Mouse (Mus musculus) neural tube, embryonic 14.5 days (tissue): ENCODE measurements around the gene Aplnr. TPM values are rescaled to one million over a fixed set of nuclear protein-coding genes. Genes with fewer than 3 reads are reported as not detected.

Source experiments
- ATAC-seq: fragments of 200-750 bp; cut with Nextera tagmentation; 2 replicates; pipeline ENCODE4 v1.8.0; 2017; ENCODE audit warnings: low read depth, mild to moderate bottlenecking, moderate TSS enrichment, moderate library complexity
- H3K27ac ChIP-seq: fragments of 300-500 bp; sonication (generic); 2 replicates; pipeline ENCODE4 v1.5.1; 2014; ENCODE audit warnings: low read depth, mild to moderate bottlenecking, control low read depth, low read length, moderate library complexity, mixed read lengths
- H3K27me3 ChIP-seq: fragments of 300-500 bp; sonication (generic); 2 replicates; pipeline ENCODE4 v1.6.1; 2014; ENCODE audit warnings: low read length; ENCODE audit not compliant: control insufficient read depth, insufficient read depth
- H3K36me3 ChIP-seq: fragments of 300-500 bp; sonication (generic); 2 replicates; pipeline ENCODE4 v1.6.1; 2014; ENCODE audit warnings: low read length, mixed read lengths; ENCODE audit not compliant: control insufficient read depth, insufficient read depth
- H3K4me1 ChIP-seq: fragments of 300-500 bp; sonication (generic); 2 replicates; pipeline ENCODE4 v1.6.1; 2014; ENCODE audit warnings: low read length; ENCODE audit not compliant: control insufficient read depth, insufficient read depth
- H3K4me2 ChIP-seq: fragments of 300-500 bp; sonication (generic); 2 replicates; pipeline ENCODE4 v1.6.1; 2014; ENCODE audit warnings: mild to moderate bottlenecking, low read depth, low read length, control low read depth
- H3K4me3 ChIP-seq: fragments of 300-500 bp; sonication (generic); 2 replicates; pipeline ENCODE4 v1.5.1; 2014; ENCODE audit warnings: low read depth, low read length, control low read depth, mixed read lengths
- H3K9ac ChIP-seq: fragments of 300-500 bp; sonication (generic); replicated peaks from 2 replicates; pipeline ENCODE4 v1.6.1; 2014; ENCODE audit warnings: low read depth, mild to moderate bottlenecking, control low read depth, low read length, mixed read lengths
- H3K9me3 ChIP-seq: fragments of 300-500 bp; sonication (generic); 2 replicates; pipeline ENCODE4 v1.6.1; 2016; ENCODE audit warnings: low read length; ENCODE audit not compliant: control insufficient read depth
- WGBS: fragments of 180-500 bp; shearing (Covaris S2); extraction: QIAGEN DNeasy Blood & Tissue Kit; methylation state at CpG from one replicate; pipeline ENCODE4 v1.1.7; 2014; 5-methylcytosine and 5-hydroxymethylcytosine counted together
- polyA plus RNA-seq: library from polyadenylated mRNA; unstranded; fragments of >200 nt; fragmentation: Nextera tagmentation; extraction: Ambion mirVana; gene quantifications from 2 replicates; pipeline ENCODE4 v1.2.1, GENCODE M21; 2014

The Aplnr gene
- polyA plus RNA-seq, 1 experiment from 2014 or later: 12.8 TPM

DNA sequence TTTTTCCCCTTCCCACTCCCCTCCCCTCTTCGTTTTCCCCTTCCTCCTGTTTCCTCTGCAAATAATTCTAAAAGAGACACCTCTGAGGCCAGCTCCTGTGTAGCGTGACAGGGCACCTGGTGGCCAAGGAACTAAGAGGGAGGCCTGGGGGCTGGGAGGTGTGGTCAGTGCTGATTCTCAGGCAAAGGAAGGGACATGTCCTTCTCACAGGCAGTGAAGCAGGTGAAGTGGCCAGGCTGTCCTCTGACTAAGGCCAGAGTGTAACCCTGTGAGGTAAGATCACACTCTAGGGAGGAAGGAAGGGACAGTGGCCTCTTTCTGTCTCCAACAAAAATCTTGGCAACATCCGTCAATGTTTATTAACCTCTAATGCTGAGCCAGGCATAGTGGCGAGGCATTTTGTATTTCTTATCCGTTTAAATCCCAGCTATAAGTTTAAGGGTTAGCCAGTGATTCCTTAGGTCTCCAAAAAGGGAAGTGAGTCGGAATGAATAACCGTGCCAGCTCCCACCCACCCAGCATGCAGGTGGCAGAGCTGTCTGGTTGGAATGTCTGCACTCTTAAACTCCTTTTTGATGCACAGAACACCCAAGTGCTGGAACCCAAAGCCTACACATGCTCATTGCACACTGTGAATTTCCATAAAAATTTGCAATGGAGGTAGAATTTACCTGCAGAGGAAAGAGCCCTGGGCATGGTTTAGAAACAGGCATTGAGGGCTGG, 29.8 kb upstream of the Aplnr start:
- ATAC-seq: no peak
- Histone ChIP-seq H3K4me1 (no peaks in the 10 kb centered on the region), H3K4me2 (no peak overlapping the region), H3K4me3 (no peak overlapping the region), H3K27ac (no peak overlapping the region), H3K36me3 (no peaks in the 10 kb centered on the region), H3K9ac (no peak overlapping the region), H3K27me3 (no peaks in the 10 kb centered on the region), H3K9me3 (no peaks in the 10 kb centered on the region)
- WGBS: 82% methylated on average over 7 of the region's 7 CpGs

GRCm38 (mm10) chr2:85106941-85107340, 29.1 kb upstream of the Aplnr start:
- Histone ChIP-seq H3K9me3 (no peaks in the 10 kb centered on the region), H3K27ac (no peak overlapping the region), H3K9ac (no peak overlapping the region), H3K4me3 (no peak overlapping the region), H3K4me1 (no peaks in the 10 kb centered on the region), H3K27me3 (no peaks in the 10 kb centered on the region), H3K36me3 (no peaks in the 10 kb centered on the region), H3K4me2 (no peak overlapping the region)
- WGBS: 79% methylated on average over 4 of the region's 4 CpGs
- ATAC-seq: no peak

GRCm38 (mm10) chr2:85110288-85110875, 25.6 kb upstream of the Aplnr start:
- Histone ChIP-seq H3K27me3 (no peaks in the 10 kb centered on the region), H3K9me3 (no peaks in the 10 kb centered on the region), H3K36me3 (no peaks in the 10 kb centered on the region), H3K4me1 (no peaks in the 10 kb centered on the region), H3K4me3 (no peak overlapping the region), H3K4me2 (no peak overlapping the region), H3K27ac (0 out of 2 replicates have a peak overlapping the region, but pooled peaks have one; percentile 4), H3K9ac (no peak overlapping the region)
- peak; percentile 83 for ATAC-seq
- WGBS: 64% methylated on average over 9 of the region's 9 CpGs

GRCm38 (mm10) chr2:85123187-85123868, 12.7 kb upstream of the Aplnr start:
- H3K9me3 ChIP-seq: no peaks in the 10 kb centered on the region
- no peak overlapping the region for H3K4me2 ChIP-seq
- H3K27ac ChIP-seq: no peak overlapping the region
- no peaks in the 10 kb centered on the region for H3K27me3 ChIP-seq
- H3K4me3 ChIP-seq: no peak overlapping the region
- H3K4me1 ChIP-seq: no peaks in the 10 kb centered on the region
- no peaks in the 10 kb centered on the region for H3K36me3 ChIP-seq
- no peak overlapping the region for H3K9ac ChIP-seq
- 32% methylated on average over 5 of the region's 5 CpGs for WGBS
- ATAC-seq: peak; percentile 86

GRCm38 (mm10) chr2:85123869-85124535, 12.0 kb upstream of the Aplnr start:
- H3K27ac ChIP-seq: no peak overlapping the region
- no peak overlapping the region for H3K9ac ChIP-seq
- no peaks in the 10 kb centered on the region for H3K27me3 ChIP-seq
- H3K4me2 ChIP-seq: no peak overlapping the region
- no peaks in the 10 kb centered on the region for H3K9me3 ChIP-seq
- ATAC-seq: peak; percentile 96
- WGBS: 38% methylated on average over 1 of the region's 1 CpGs
- no peak overlapping the region for H3K4me3 ChIP-seq
- H3K36me3 ChIP-seq: no peaks in the 10 kb centered on the region
- no peaks in the 10 kb centered on the region for H3K4me1 ChIP-seq

GRCm38 (mm10) chr2:85129496-85129971, 6.5 kb upstream of the Aplnr start:
- Histone ChIP-seq H3K9ac (no peak overlapping the region), H3K4me3 (no peak overlapping the region), H3K36me3 (no peaks in the 10 kb centered on the region), H3K9me3 (no peaks in the 10 kb centered on the region), H3K27ac (no peak overlapping the region), H3K4me1 (no peaks in the 10 kb centered on the region), H3K4me2 (no peak overlapping the region), H3K27me3 (no peaks in the 10 kb centered on the region)
- 51% methylated on average over 6 of the region's 6 CpGs for WGBS
- peak; percentile 31 for ATAC-seq

DNA sequence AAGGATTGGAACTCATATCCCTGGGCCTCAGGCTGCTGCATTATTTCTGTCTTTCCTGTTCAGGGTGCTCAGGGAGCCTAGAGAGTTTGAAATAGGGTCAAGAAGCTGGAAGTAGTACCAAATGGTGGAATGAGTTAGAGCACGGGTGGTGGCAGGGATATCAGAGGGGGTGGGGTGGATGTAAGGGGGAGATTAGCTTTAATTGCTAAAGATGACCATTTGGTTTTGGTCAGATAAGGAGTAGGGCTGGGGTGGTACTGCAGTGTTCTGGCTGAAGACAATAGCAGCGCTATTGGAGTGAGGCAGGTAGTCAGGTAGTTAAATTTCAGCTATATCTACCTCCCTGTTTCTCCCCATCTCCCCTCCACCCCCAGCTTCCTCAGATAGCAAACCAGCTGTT, 4.8 kb upstream of the Aplnr start:
- Histone ChIP-seq H3K4me3 (no peak overlapping the region), H3K9ac (no peak overlapping the region), H3K4me2 (no peak overlapping the region), H3K4me1 (no peaks in the 10 kb centered on the region), H3K9me3 (no peaks in the 10 kb centered on the region), H3K36me3 (no peaks in the 10 kb centered on the region), H3K27me3 (no peaks in the 10 kb centered on the region), H3K27ac (no peak overlapping the region)
- no peak for ATAC-seq
- 32% methylated on average over 2 of the region's 2 CpGs for WGBS

- ATAC-seq: no peak
- Histone ChIP-seq H3K9ac (no peak overlapping the region), H3K4me2 (no peak overlapping the region), H3K36me3 (no peaks in the 10 kb centered on the region), H3K27me3 (no peaks in the 10 kb centered on the region), H3K4me3 (no peak overlapping the region), H3K4me1 (no peaks in the 10 kb centered on the region), H3K27ac (no peak overlapping the region), H3K9me3 (no peaks in the 10 kb centered on the region)
- WGBS: 0% methylated on average over 1 of the region's 1 CpGs
Observed at GRCm38 (mm10) chr2:85131724-85132123, 4.3 kb upstream of the Aplnr start.
